Mouse (Mus musculus): ENCODE data around the gene Chmp2b. TPM values are rescaled to one million over a fixed set of nuclear protein-coding genes. Genes with fewer than 3 reads are reported as not detected.

Chmp2b gene
- polyA plus RNA-seq, 1 experiment from 2014 or later: 131 TPM

- Histone ChIP-seq H3K4me2 (replicated peaks) (no peak overlapping the region), H3K27ac (no peak overlapping the region), H3K36me3 (no peaks in the 10 kb centered on the region), H3K9me3 (no peaks in the 10 kb centered on the region), H3K9ac (no peak overlapping the region), H3K27me3 (no peaks in the 10 kb centered on the region), H3K4me3 (no peak overlapping the region), H3K4me1 (peaks cover 3% of the 10 kb centered on the region; the same call in 1 of the 2 replicates)
- 85% methylated on average over 2 of the region's 2 CpGs for WGBS
- ATAC-seq (ENCODE audit: low FRiP score, low read depth): no peak
Measured at GRCm38 (mm10) chr16:65526004-65526403, 36.5 kb downstream of the Chmp2b start.

DNA sequence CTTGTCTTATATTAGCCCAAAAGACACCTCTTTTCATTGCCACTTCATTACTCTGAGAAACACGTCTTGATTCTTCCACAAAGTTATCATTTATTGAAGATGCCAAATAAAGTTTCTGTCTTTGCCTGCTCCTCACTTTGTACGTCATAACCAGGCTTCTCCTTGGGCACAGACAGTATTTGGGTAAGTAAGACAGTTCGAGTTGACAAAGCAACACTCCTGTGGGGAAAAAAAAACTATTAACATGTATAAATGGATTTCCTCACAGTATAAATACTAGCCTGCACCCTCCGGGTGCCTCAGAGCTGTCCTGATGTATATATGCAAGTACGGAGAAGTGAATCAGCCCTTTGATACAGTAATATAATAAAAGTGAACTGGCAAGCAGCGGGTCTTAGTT, 42.3 kb downstream of the Chmp2b start, which contains the start of gene Pou1f1:
Gene Pou1f1 (plus strand): TSS at position 301 of the 400 bp plus-strand sequence.
- 81% methylated on average over 6 of the region's 6 CpGs for WGBS
- no peak for ATAC-seq (ENCODE audit: low FRiP score, low read depth)
- Histone ChIP-seq H3K27ac (no peak within 1 kb of the TSS), H3K4me1 (no peaks in the 10 kb centered on the region), H3K9ac (no peak within 1 kb of the TSS), H3K27me3 (no peaks in the 10 kb centered on the region), H3K4me3 (no peak within 1 kb of the TSS), H3K36me3 (no peaks in the 10 kb centered on the region), H3K9me3 (no peaks in the 10 kb centered on the region), H3K4me2 (replicated peaks) (no peak within 1 kb of the TSS)

DNA sequence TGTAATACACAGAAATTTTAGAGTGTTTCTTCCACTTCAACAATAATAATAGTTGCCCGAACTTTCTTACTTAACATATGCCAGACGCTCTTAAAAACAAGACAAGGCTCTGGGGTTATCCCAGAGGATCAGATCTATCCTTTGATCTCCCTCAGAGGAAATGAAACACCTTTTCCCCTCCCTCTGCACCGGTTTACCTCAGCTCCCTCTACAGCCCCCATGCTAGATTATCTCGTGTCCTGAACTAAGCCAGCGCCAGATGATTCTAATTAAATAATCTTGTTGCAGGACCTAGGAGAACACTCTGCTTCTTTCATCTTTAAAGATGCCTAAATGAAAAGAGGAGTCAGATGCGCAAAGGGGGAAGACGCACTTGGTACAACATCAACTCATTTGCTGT, 48.3 kb downstream of the Chmp2b start:
- Histone ChIP-seq H3K4me2 (replicated peaks) (no peak overlapping the region; the same call in 1 of the 2 replicates), H3K27ac (no peak overlapping the region), H3K4me1 (peaks cover 5% of the 10 kb centered on the region; the same call in 1 of the 2 replicates), H3K4me3 (no peak overlapping the region), H3K9me3 (no peaks in the 10 kb centered on the region), H3K9ac (no peak overlapping the region), H3K36me3 (no peaks in the 10 kb centered on the region), H3K27me3 (no peaks in the 10 kb centered on the region)
- peak; percentile 83 for ATAC-seq (ENCODE audit: low FRiP score, low read depth)
- 14% methylated on average over 7 of the region's 7 CpGs for WGBS

- no peaks in the 10 kb centered on the region for H3K27me3 ChIP-seq
- no peak overlapping the region for H3K4me2 ChIP-seq (replicated peaks)
- WGBS: 39% methylated on average over 2 of the region's 2 CpGs
Measured at GRCm38 (mm10) chr16:65497049-65497448, 65.5 kb downstream of the Chmp2b start.

GRCm38 (mm10) chr16:65496030-65496429, 66.5 kb downstream of the Chmp2b start:
- Histone ChIP-seq H3K27ac (no peak overlapping the region), H3K9me3 (no peaks in the 10 kb centered on the region), H3K4me2 (replicated peaks) (no peak overlapping the region), H3K27me3 (no peaks in the 10 kb centered on the region), H3K36me3 (no peaks in the 10 kb centered on the region), H3K4me3 (no peak overlapping the region), H3K9ac (no peak overlapping the region), H3K4me1 (no peaks in the 10 kb centered on the region)
- WGBS: 71% methylated on average over 5 of the region's 5 CpGs
- ATAC-seq (ENCODE audit: low FRiP score, low read depth): no peak

More at GRCm38 (mm10) chr16:65497049-65497448, 65.5 kb downstream of the Chmp2b start:
- H3K27ac ChIP-seq: no peak overlapping the region
- no peak overlapping the region for H3K9ac ChIP-seq
- ATAC-seq (ENCODE audit: low FRiP score, low read depth): no peak
- no peaks in the 10 kb centered on the region for H3K9me3 ChIP-seq
- no peaks in the 10 kb centered on the region for H3K4me1 ChIP-seq
- no peak overlapping the region for H3K4me3 ChIP-seq
- no peaks in the 10 kb centered on the region for H3K36me3 ChIP-seq

Other genes with a start within 250 kb of the Chmp2b start
- gene Pou1f1, start 42.2 kb downstream of the Chmp2b start, polyA plus RNA-seq (2015; fragmentation: Nextera tagmentation; extraction: Ambion mirVana): 0.15 TPM in 1 of 2 replicates, not detected in the other